Mouse (Mus musculus) intestine, embryonic 14.5 days (tissue): ENCODE measurements at regions not wholly inside any gene's neighbourhood (a gene's known extent, or its start where the extent isn't known, plus 50 kb on each side); places are given as distances from the start of the nearest gene placed in this dataset.

Experiments used
- ATAC-seq: fragments of 200-750 bp; cut with Nextera tagmentation; replicated peaks from 2 replicates; pipeline ENCODE4 v1.8.0; 2017; ENCODE audit warnings: low read depth, moderate number of reproducible peaks, moderate TSS enrichment, moderate library complexity; ENCODE audit not compliant: low FRiP score, low TSS enrichment
- DNase-seq: peaks from one replicate; pipeline ENCODE4 v3.0.0-alpha.2; 2018; ENCODE audit warnings: low spot score
- H3K27ac ChIP-seq: fragments of 300-500 bp; sonication (generic); 2 replicates; pipeline ENCODE4 v1.5.1; 2014; ENCODE audit warnings: low read depth, mild to moderate bottlenecking, control low read depth
- H3K27me3 ChIP-seq: fragments of 300-500 bp; sonication (generic); replicated peaks from 2 replicates; pipeline ENCODE4 v1.6.1; 2014; ENCODE audit warnings: low read length, control low read depth; ENCODE audit not compliant: control insufficient read depth, insufficient read depth
- H3K36me3 ChIP-seq: fragments of 300-500 bp; sonication (generic); 2 replicates; pipeline ENCODE4 v1.6.1; 2014; ENCODE audit warnings: low read length, control low read depth; ENCODE audit not compliant: control insufficient read depth, insufficient read depth
- H3K4me1 ChIP-seq: fragments of 300-500 bp; sonication (generic); replicated peaks from 2 replicates; pipeline ENCODE4 v1.6.1; 2014; ENCODE audit warnings: low read length, control low read depth, mixed read lengths; ENCODE audit not compliant: control insufficient read depth, insufficient read depth
- H3K4me2 ChIP-seq: fragments of 300-500 bp; sonication (generic); 2 replicates; pipeline ENCODE4 v1.6.1; 2014; ENCODE audit warnings: low read length
- H3K4me3 ChIP-seq: fragments of 300-500 bp; sonication (generic); 2 replicates; pipeline ENCODE4 v1.5.1; 2014; ENCODE audit warnings: low read depth, low read length, control low read depth, mixed read lengths
- H3K9ac ChIP-seq: fragments of 300-500 bp; sonication (generic); 2 replicates; pipeline ENCODE4 v1.6.1; 2014; ENCODE audit warnings: mild to moderate bottlenecking, low read length
- H3K9me3 ChIP-seq: fragments of 300-500 bp; sonication (generic); 2 replicates; pipeline ENCODE4 v1.6.1; 2016; ENCODE audit warnings: low read length, control low read depth; ENCODE audit not compliant: control insufficient read depth
- whole genome bisulfite sequencing: fragments of 180-500 bp; shearing (Covaris S2); extraction: QIAGEN DNeasy Blood & Tissue Kit; methylation state at CpG from one replicate; pipeline ENCODE4 v1.1.7; 2014; 5-methylcytosine and 5-hydroxymethylcytosine counted together

GRCm38 (mm10) chr8:95988616-95989380 is 100.5 kb upstream of the Got2 start:
- 89% methylated on average over 4 of the region's 4 CpGs for WGBS
- Histone ChIP-seq H3K27ac (no peak overlapping the region), H3K9ac (no peak overlapping the region), H3K27me3 (no peaks in the 10 kb centered on the region), H3K4me1 (no peaks in the 10 kb centered on the region), H3K4me2 (no peak overlapping the region), H3K4me3 (no peak overlapping the region), H3K36me3 (no peaks in the 10 kb centered on the region), H3K9me3 (no peaks in the 10 kb centered on the region)
- DNase-seq (peak; percentile 2), ATAC-seq (no peak)

- Histone ChIP-seq H3K27ac (no peak overlapping the region), H3K36me3 (no peaks in the 10 kb centered on the region), H3K27me3 (no peaks in the 10 kb centered on the region), H3K4me1 (no peaks in the 10 kb centered on the region), H3K9ac (no peak overlapping the region), H3K4me2 (peak overlapping the region; percentile 31), H3K4me3 (no peak overlapping the region), H3K9me3 (no peaks in the 10 kb centered on the region)
- DNase-seq (peak; percentile 51), ATAC-seq (no peak)
- 23% methylated on average over 10 of the region's 10 CpGs for WGBS
Observed at GRCm38 (mm10) chr8:95987011-95987440, 98.7 kb upstream of the Got2 start.

DNA sequence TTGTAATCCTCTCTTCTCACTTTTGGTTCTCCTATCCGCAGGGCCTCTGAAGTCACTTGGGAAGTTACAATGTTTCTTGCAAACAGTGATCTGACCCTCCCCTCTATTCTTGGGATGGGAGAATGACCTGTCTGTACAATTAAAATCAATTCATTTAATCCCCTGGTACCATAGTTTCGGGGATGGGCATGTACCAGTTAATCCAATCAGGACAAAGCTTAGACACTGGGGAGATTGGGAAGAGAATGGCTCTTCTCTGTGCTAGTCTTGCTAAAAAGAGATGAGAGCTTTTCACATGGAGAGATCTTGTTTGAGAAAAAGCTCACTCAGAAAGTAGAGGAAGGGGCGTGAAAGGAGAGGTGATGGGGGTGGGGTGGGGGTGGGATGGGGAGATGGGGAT is 98.1 kb upstream of the Got2 start:
- no peaks in the 10 kb centered on the region for H3K27me3 ChIP-seq
- H3K36me3 ChIP-seq: no peaks in the 10 kb centered on the region
- no peaks in the 10 kb centered on the region for H3K9me3 ChIP-seq
- DNase-seq: no peak
- H3K4me1 ChIP-seq: no peaks in the 10 kb centered on the region
- no peak overlapping the region for H3K9ac ChIP-seq
- no peak for ATAC-seq
- no peak overlapping the region for H3K4me2 ChIP-seq
- 68% methylated on average over 3 of the region's 3 CpGs for WGBS
- no peak overlapping the region for H3K27ac ChIP-seq
- no peak overlapping the region for H3K4me3 ChIP-seq

DNA sequence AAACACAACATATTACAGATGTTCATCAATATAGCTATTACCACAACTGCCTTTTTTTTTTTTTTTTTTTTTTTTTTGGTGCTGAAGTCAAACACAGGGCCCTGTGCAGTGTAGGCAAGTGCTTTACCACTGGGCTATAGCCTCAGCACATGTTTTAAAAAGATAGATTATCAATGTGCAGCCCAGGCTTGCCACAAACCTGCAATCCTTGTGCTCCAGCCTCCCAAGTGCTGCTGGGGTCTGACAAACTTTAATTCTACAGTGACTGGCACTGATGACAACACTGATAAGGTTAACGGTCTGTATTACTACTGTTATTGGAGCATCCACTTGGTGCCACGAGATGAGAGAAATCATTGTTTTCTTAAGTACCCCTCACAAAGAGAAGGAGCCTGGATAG is 95.3 kb upstream of the Got2 start:
- H3K36me3 ChIP-seq: no peaks in the 10 kb centered on the region
- H3K4me1 ChIP-seq: no peaks in the 10 kb centered on the region
- H3K9me3 ChIP-seq: no peaks in the 10 kb centered on the region
- no peak overlapping the region for H3K9ac ChIP-seq
- no peaks in the 10 kb centered on the region for H3K27me3 ChIP-seq
- no peak overlapping the region for H3K4me3 ChIP-seq
- DNase-seq (no peak), ATAC-seq (no peak)
- H3K27ac ChIP-seq: no peak overlapping the region
- WGBS: 67% methylated on average over 2 of the region's 2 CpGs
- no peak overlapping the region for H3K4me2 ChIP-seq

GRCm38 (mm10) chr8:95980405-95980804 is 92.1 kb upstream of the Got2 start:
- Histone ChIP-seq H3K4me3 (no peak overlapping the region), H3K4me2 (no peak overlapping the region), H3K9ac (no peak overlapping the region), H3K9me3 (no peaks in the 10 kb centered on the region), H3K27ac (no peak overlapping the region), H3K27me3 (no peaks in the 10 kb centered on the region), H3K4me1 (no peaks in the 10 kb centered on the region), H3K36me3 (no peaks in the 10 kb centered on the region)
- DNase-seq: no peak
- no peak for ATAC-seq
- 32% methylated on average over 2 of the region's 2 CpGs for WGBS

GRCm38 (mm10) chr8:95979223-95979622 is 90.9 kb upstream of the Got2 start:
- DNase-seq (peak; percentile 76), ATAC-seq (no peak)
- Histone ChIP-seq H3K36me3 (no peaks in the 10 kb centered on the region), H3K27ac (no peak overlapping the region), H3K27me3 (no peaks in the 10 kb centered on the region), H3K4me3 (no peak overlapping the region), H3K9me3 (no peaks in the 10 kb centered on the region), H3K9ac (no peak overlapping the region), H3K4me1 (no peaks in the 10 kb centered on the region), H3K4me2 (no peak overlapping the region)
- WGBS: 53% methylated on average over 6 of the region's 6 CpGs

DNA sequence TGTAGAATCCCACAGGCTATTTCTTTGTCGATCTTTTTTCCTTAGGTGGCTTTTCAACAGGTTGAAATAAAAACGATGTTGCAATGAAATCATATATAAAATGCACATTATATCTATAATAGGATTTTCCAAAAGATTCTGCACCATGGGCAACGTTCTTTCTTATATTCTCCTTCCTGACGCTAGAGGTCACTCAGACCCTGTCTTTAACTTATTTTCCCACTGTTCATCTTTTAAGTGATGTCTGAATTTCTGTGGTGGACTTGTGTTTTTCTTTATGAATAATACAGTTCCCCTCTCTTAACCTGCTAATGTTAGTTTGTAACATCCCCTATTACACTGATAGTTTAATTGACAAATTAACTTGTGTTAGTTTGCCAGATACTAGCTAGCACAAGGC is 86.5 kb upstream of the Got2 start:
- ATAC-seq (no peak), DNase-seq (no peak)
- Histone ChIP-seq H3K4me1 (no peaks in the 10 kb centered on the region), H3K9ac (no peak overlapping the region), H3K27ac (no peak overlapping the region), H3K4me3 (no peak overlapping the region), H3K36me3 (no peaks in the 10 kb centered on the region), H3K9me3 (no peaks in the 10 kb centered on the region), H3K27me3 (no peaks in the 10 kb centered on the region), H3K4me2 (no peak overlapping the region)
- WGBS: 19% methylated on average over 4 of the region's 4 CpGs

GRCm38 (mm10) chr8:95974231-95974630 is 85.9 kb upstream of the Got2 start:
- ATAC-seq (no peak), DNase-seq (no peak)
- Histone ChIP-seq H3K4me3 (no peak overlapping the region), H3K27ac (no peak overlapping the region), H3K27me3 (no peaks in the 10 kb centered on the region), H3K9me3 (no peaks in the 10 kb centered on the region), H3K36me3 (no peaks in the 10 kb centered on the region), H3K4me2 (no peak overlapping the region), H3K9ac (no peak overlapping the region), H3K4me1 (no peaks in the 10 kb centered on the region)
- 65% methylated on average over 5 of the region's 5 CpGs for WGBS

- 38% methylated on average over 4 of the region's 4 CpGs for WGBS
- Histone ChIP-seq H3K27me3 (no peaks in the 10 kb centered on the region), H3K4me1 (no peaks in the 10 kb centered on the region), H3K27ac (no peak overlapping the region), H3K4me2 (no peak overlapping the region), H3K9me3 (no peaks in the 10 kb centered on the region), H3K4me3 (no peak overlapping the region), H3K9ac (no peak overlapping the region), H3K36me3 (no peaks in the 10 kb centered on the region)
- ATAC-seq (no peak), DNase-seq (no peak)
Observed at GRCm38 (mm10) chr8:95973571-95973970, 85.2 kb upstream of the Got2 start.
